ENCODE assay signal across 8 mouse cellular contexts in the genomic region with DNA sequence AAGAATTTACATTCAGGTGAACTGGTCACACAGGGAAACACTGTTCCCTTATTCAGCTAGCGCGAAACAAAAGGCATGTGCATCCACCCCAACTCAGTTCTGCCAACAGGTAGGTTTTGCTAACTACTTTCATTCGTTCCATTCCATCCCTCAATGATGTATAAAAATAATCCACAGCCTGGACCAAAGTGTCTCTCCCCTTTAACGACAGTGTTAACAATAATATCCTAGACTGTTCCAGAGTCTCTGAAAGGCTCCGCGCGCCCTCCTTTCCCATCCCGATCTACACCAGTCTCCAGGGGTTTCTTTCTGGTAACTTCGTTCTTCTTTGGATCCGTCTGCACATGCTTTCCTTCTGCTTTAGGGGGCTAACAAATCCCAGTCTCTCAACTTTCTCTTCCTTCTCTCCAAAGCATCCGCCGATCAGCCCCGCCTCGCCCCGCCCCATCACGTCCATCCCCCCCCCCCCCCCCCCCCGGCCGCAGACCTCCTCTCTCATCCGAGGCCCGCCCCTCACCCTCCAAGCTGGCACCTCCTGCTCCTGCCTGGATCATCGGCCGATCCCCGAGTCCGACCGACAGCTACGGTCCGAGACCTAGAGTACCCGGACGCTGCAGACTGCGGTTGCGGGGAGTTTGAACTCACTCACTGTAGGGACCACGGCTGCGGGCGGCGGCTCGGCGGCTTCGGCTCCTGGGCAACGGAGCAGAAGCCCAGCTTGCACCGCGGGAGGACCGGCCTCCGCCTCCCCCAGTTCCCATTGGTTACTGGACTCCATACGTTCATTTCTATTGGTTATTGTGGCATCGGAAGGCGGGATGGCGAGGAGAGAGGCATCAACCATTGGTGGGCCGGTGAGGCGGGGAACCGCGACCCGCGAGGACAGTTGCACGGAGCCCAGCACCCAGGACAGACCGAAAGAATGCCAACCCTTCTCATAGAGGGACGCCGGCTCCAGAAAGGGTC. TPM values are rescaled to one million over a fixed set of nuclear protein-coding genes. Genes with fewer than 3 reads are reported as not detected.
DNase-seq lines count a peak whose midpoint lies in the region; ATAC-seq and TF ChIP-seq lines count a peak whose summit lies in the region.

Lca5 (minus strand) TSS at position 736 of the 966 bp plus-strand sequence.

- no peak for TF ChIP-seq POLR2A in bone marrow macrophage, adult 2 months (IDR thresholded peaks at IDR 0.05; ENCODE audit: borderline replicate concordance, low read depth, low read length)
- TF ChIP-seq POLR2A in heart, adult 2 months (IDR thresholded peaks at IDR 0.05; ENCODE audit: insufficient read depth, low read depth, low read length) = peak; percentile 70
- peak; percentile 4 for TF ChIP-seq POLR2A in kidney, adult 2 months (IDR thresholded peaks at IDR 0.05; ENCODE audit: low read depth, low read length)
- TF ChIP-seq POLR2A in small intestine, adult 2 months (IDR thresholded peaks at IDR 0.05; ENCODE audit: low read depth, low read length) = no peak

- H3K27me3 ChIP-seq in embryonic facial prominence, embryonic 15.5 days = no peaks in the 10 kb centered on the region
- no peaks in the 10 kb centered on the region for H3K27me3 ChIP-seq in heart, adult 2 months (ENCODE audit: control insufficient read depth, insufficient read depth, low read length)
- no peaks in the 10 kb centered on the region for H3K27me3 ChIP-seq in kidney, adult 2 months (replicated peaks; ENCODE audit: control insufficient read depth, insufficient read depth, low read length)
- H3K27me3 ChIP-seq in limb, embryonic 11.5 days (ENCODE audit: control insufficient read depth, insufficient read depth, low read length) = no peaks in the 10 kb centered on the region
- H3K27me3 ChIP-seq in midbrain, embryonic 13.5 days = no peaks in the 10 kb centered on the region
- no peaks in the 10 kb centered on the region for H3K27me3 ChIP-seq in small intestine, adult 2 months (ENCODE audit: control insufficient read depth, insufficient read depth, low read length)

- H3K4me1 ChIP-seq in bone marrow macrophage, adult 2 months (ENCODE audit: control insufficient read depth, insufficient read depth, low read length) = peaks cover 3% of the 10 kb centered on the region
- H3K4me1 ChIP-seq in embryonic facial prominence, embryonic 15.5 days = peaks cover 7% of the 10 kb centered on the region
- peaks cover 1% of the 10 kb centered on the region; the same call in 1 of the 2 replicates for H3K4me1 ChIP-seq in heart, adult 2 months (ENCODE audit: control insufficient read depth, insufficient read depth, low read length)
- H3K4me1 ChIP-seq in kidney, adult 2 months (ENCODE audit: control insufficient read depth, insufficient read depth, low read length) = no peaks in the 10 kb centered on the region
- peaks cover 2% of the 10 kb centered on the region; the same call in 1 of the 2 replicates for H3K4me1 ChIP-seq in limb, embryonic 11.5 days (ENCODE audit: control insufficient read depth, insufficient read depth, low read length)
- H3K4me1 ChIP-seq in midbrain, embryonic 13.5 days (replicated peaks) = peaks cover 17% of the 10 kb centered on the region
- no peaks in the 10 kb centered on the region for H3K4me1 ChIP-seq in small intestine, adult 2 months (ENCODE audit: control insufficient read depth, insufficient read depth, insufficient read length, low read length)

- H3K4me3 ChIP-seq in bone marrow macrophage, adult 2 months (ENCODE audit: insufficient read depth, low read length) = peak within 1 kb of the TSS; percentile 94
- H3K4me3 ChIP-seq in embryonic facial prominence, embryonic 15.5 days (replicated peaks) = peak within 1 kb of the TSS; percentile 72
- H3K4me3 ChIP-seq in heart, adult 2 months = peak within 1 kb of the TSS; percentile 72
- H3K4me3 ChIP-seq in kidney, adult 2 months (ENCODE audit: insufficient read depth, low read depth, low read length) = peak within 1 kb of the TSS; percentile 64
- peak within 1 kb of the TSS; percentile 42 for H3K4me3 ChIP-seq in limb, embryonic 11.5 days (ENCODE audit: low read depth, low read length)
- peak within 1 kb of the TSS; percentile 54 for H3K4me3 ChIP-seq in midbrain, embryonic 13.5 days (replicated peaks)
- peak within 1 kb of the TSS; percentile 83 for H3K4me3 ChIP-seq in small intestine, adult 2 months (ENCODE audit: low read depth, low read length)

- WGBS in embryonic facial prominence, embryonic 15.5 days = 1% methylated on average over 51 of the region's 57 CpGs
- WGBS in heart, adult 2 months = 2% methylated on average over 54 of the region's 57 CpGs
- WGBS in kidney, adult 2 months = 2% methylated on average over 52 of the region's 57 CpGs
- 2% methylated on average over 53 of the region's 57 CpGs for WGBS in limb, embryonic 11.5 days
- 2% methylated on average over 54 of the region's 57 CpGs for WGBS in midbrain, embryonic 13.5 days
- 2% methylated on average over 54 of the region's 57 CpGs for WGBS in small intestine, adult 2 months

- peak within 1 kb of the TSS; percentile 33 for H3K9ac ChIP-seq in embryonic facial prominence, embryonic 15.5 days
- peak within 1 kb of the TSS; percentile 83 for H3K9ac ChIP-seq in heart, adult 2 months (ENCODE audit: low read depth, low read length)
- H3K9ac ChIP-seq in limb, embryonic 11.5 days (ENCODE audit: low read length) = peak within 1 kb of the TSS; percentile 71
- peak within 1 kb of the TSS; percentile 60 for H3K9ac ChIP-seq in midbrain, embryonic 13.5 days (replicated peaks)

- no peaks in the 10 kb centered on the region for H3K36me3 ChIP-seq in embryonic facial prominence, embryonic 15.5 days
- no peaks in the 10 kb centered on the region for H3K36me3 ChIP-seq in heart, adult 2 months (ENCODE audit: control insufficient read depth, insufficient read depth, low read length)
- H3K36me3 ChIP-seq in kidney, adult 2 months (ENCODE audit: control insufficient read depth, insufficient read depth, low read length) = no peaks in the 10 kb centered on the region
- no peaks in the 10 kb centered on the region for H3K36me3 ChIP-seq in limb, embryonic 11.5 days (ENCODE audit: control insufficient read depth, insufficient read depth, low read length)
- H3K36me3 ChIP-seq in midbrain, embryonic 13.5 days = no peaks in the 10 kb centered on the region
- no peaks in the 10 kb centered on the region for H3K36me3 ChIP-seq in small intestine, adult 2 months (ENCODE audit: control insufficient read depth, insufficient read depth, low read length)

- intact Hi-C loops in heart, adult 2 months (cut with DNase I) = loop anchor here (5.0 kb wide), 1 partner anchor 463 kb away; the partner anchor contains the start of gene Phip

- TF ChIP-seq EP300 in heart, adult 2 months (IDR thresholded peaks at IDR 0.05; ENCODE audit: insufficient read depth, low read depth, low read length) = no peak

- TF ChIP-seq CTCF in bone marrow macrophage, adult 2 months (IDR thresholded peaks at IDR 0.05; ENCODE audit: low read depth, low read length) = no peak
- no peak for TF ChIP-seq CTCF in heart, adult 2 months (IDR thresholded peaks at IDR 0.05)
- TF ChIP-seq CTCF in kidney, adult 2 months (conservative IDR thresholded peaks at IDR 0.05; ENCODE audit: insufficient read depth, insufficient read length, low read depth, low read length) = no peak
- no peak for TF ChIP-seq CTCF in small intestine, adult 2 months (IDR thresholded peaks at IDR 0.05; ENCODE audit: extremely low read depth, insufficient read length, insufficient replicate concordance, low read depth, low read length)

- H3K79me2 ChIP-seq in heart, adult 2 months (replicated peaks; ENCODE audit: control insufficient read depth, insufficient read depth, low read length) = peaks cover 3% of the 10 kb centered on the region

- DNase-seq in 3T3-L1 (ENCODE audit: low read depth, low spot score) = peak; percentile 96
- DNase-seq in heart, adult 2 months = peak; percentile 91 to 96
- DNase-seq in kidney, adult 2 months = peak; percentile 98
- peak; percentile 95 for DNase-seq in limb, embryonic 11.5 days (ENCODE audit: low spot score)

- H3K4me2 ChIP-seq in embryonic facial prominence, embryonic 15.5 days (replicated peaks) = peak within 1 kb of the TSS; percentile 56
- H3K4me2 ChIP-seq in limb, embryonic 11.5 days (ENCODE audit: low read depth, severe bottlenecking) = peak within 1 kb of the TSS; percentile 33
- peak within 1 kb of the TSS; percentile 66 for H3K4me2 ChIP-seq in midbrain, embryonic 13.5 days (replicated peaks)

- H3K9me3 ChIP-seq in embryonic facial prominence, embryonic 15.5 days (replicated peaks) = no peaks in the 10 kb centered on the region
- H3K9me3 ChIP-seq in limb, embryonic 11.5 days (ENCODE audit: control insufficient read depth, low read length) = no peaks in the 10 kb centered on the region
- H3K9me3 ChIP-seq in midbrain, embryonic 13.5 days = no peaks in the 10 kb centered on the region

- peak within 1 kb of the TSS; percentile 71 for H3K27ac ChIP-seq in bone marrow macrophage, adult 2 months (ENCODE audit: insufficient read depth, low read depth, low read length)
- peak within 1 kb of the TSS; percentile 96 for H3K27ac ChIP-seq in embryonic facial prominence, embryonic 15.5 days (replicated peaks)
- peak within 1 kb of the TSS; percentile 77 for H3K27ac ChIP-seq in heart, adult 2 months
- H3K27ac ChIP-seq in kidney, adult 2 months (ENCODE audit: insufficient read depth, low read depth, low read length) = no peak within 1 kb of the TSS; the same call in 1 of the 2 replicates
- H3K27ac ChIP-seq in limb, embryonic 11.5 days (replicated peaks; ENCODE audit: low read depth, low read length) = peak within 1 kb of the TSS; percentile 79
- peak within 1 kb of the TSS; percentile 91 for H3K27ac ChIP-seq in midbrain, embryonic 13.5 days
- peak within 1 kb of the TSS; percentile 19; the same call in 1 of the 2 replicates for H3K27ac ChIP-seq in small intestine, adult 2 months (ENCODE audit: insufficient read depth, low read depth, low read length)

- peak; percentile 99 for ATAC-seq in embryonic facial prominence, embryonic 15.5 days (ENCODE audit: insufficient number of reproducible peaks, low FRiP score, low TSS enrichment, low read depth)
- ATAC-seq in limb, embryonic 11.5 days (ENCODE audit: insufficient number of reproducible peaks, low FRiP score, low TSS enrichment, low read depth) = peak; percentile 98
- ATAC-seq in midbrain, embryonic 13.5 days = peak; percentile 99

RNA-seq across cellular contexts. Expression of gene Lca5, which starts in this region (rescaled TPM):
- polyA plus RNA-seq in bone marrow macrophage, adult 2 months (2012; ENCODE audit: insufficient read depth, insufficient read length, missing spikeins) = 6.2 and 8.2 TPM in 2 replicates
- 13.6 and 16.7 TPM in 2 replicates for polyA plus RNA-seq in embryonic facial prominence, embryonic 15.5 days (2015; fragmentation: Nextera tagmentation; extraction: Ambion mirVana)
- 1 to 10 TPM; 1.6 to 2.9 TPM for total RNA-seq in heart, adult 2 months (2021)
- 0.49 and 0.97 TPM in 2 replicates for polyA plus RNA-seq in heart, adult 2 months (2012; rRNA removed)
- polyA plus RNA-seq in kidney, adult 2 months (2012; rRNA removed) = 0.48 and 0.60 TPM in 2 replicates
- polyA plus RNA-seq in limb, embryonic 11.5 days (2014; fragmentation: Nextera tagmentation; extraction: Ambion mirVana) = 24.1 and 28.4 TPM in 2 replicates
- 19.0 and 24.7 TPM in 2 replicates for polyA plus RNA-seq in midbrain, embryonic 13.5 days (2015; fragmentation: Nextera tagmentation; extraction: Ambion mirVana)
- 0.13 and 0.18 TPM in 2 replicates for polyA plus RNA-seq in small intestine, adult 2 months (2012; rRNA removed)

Comparison
In these comparisons a context has a peak if more than half of its experiments do, and no peak if none do; other contexts are left out.
1. Peak in DNase-seq and H3K4me3 ChIP-seq in kidney, adult 2 months; RNA of the gene not detected or under 1 TPM.
2. H3K4me3 ChIP-seq: peak in every context shown above with its lines; median percentile 94 in bone marrow macrophage, adult 2 months; 83 in small intestine, adult 2 months; 72 in embryonic facial prominence, embryonic 15.5 days; 72 in heart, adult 2 months; 64 in kidney, adult 2 months; 54 in midbrain, embryonic 13.5 days; 42 in limb, embryonic 11.5 days.
3. POLR2A ChIP-seq: peak in heart, adult 2 months (single experiment) and kidney, adult 2 months (single experiment); none in bone marrow macrophage, adult 2 months (single experiment) and small intestine, adult 2 months (single experiment).
4. H3K9ac ChIP-seq: peak in every context shown above with its lines; median percentile 83 in heart, adult 2 months; 71 in limb, embryonic 11.5 days; 60 in midbrain, embryonic 13.5 days; 33 in embryonic facial prominence, embryonic 15.5 days.
5. Peak in every context shown above with its lines, with median percentiles within 50 percentile points of each other: DNase-seq, ATAC-seq and H3K4me2 ChIP-seq.